8 mouse cellular contexts compared by ENCODE assay signal in genomic region chr11:97150411-97151330, GRCm38 (mm10). TPM values are rescaled to one million over a fixed set of nuclear protein-coding genes. Genes with fewer than 3 reads are reported as not detected.
A peak's percentile ranks its signal among the peaks of the same experiment; 100 is the strongest.
DNase-seq lines count a peak whose midpoint lies in the region; ATAC-seq and TF ChIP-seq lines count a peak whose summit lies in the region.

No protein-coding gene starts in this region.

- no peak for TF ChIP-seq POLR2A in ES-Bruce4 (IDR thresholded peaks at IDR 0.05; ENCODE audit: insufficient read depth, low read length)
- TF ChIP-seq POLR2A in lung, adult 2 months (IDR thresholded peaks at IDR 0.05; ENCODE audit: borderline replicate concordance, extremely low read depth, low read depth, low read length), result peak; percentile 75; the same call in 1 of the 2 replicates

- H3K9ac ChIP-seq in ES-Bruce4 (ENCODE audit: low read depth, poor library complexity, severe bottlenecking), result peak overlapping the region; percentile 91
- peak overlapping the region; percentile 81 for H3K9ac ChIP-seq in forebrain, embryonic 13.5 days
- peak overlapping the region; percentile 95 for H3K9ac ChIP-seq in neural tube, embryonic 14.5 days (replicated peaks; ENCODE audit: low read depth, low read length)

- no peaks in the 10 kb centered on the region for H3K27me3 ChIP-seq in ES-Bruce4 (ENCODE audit: control insufficient read depth, insufficient read depth, low read length, poor library complexity, severe bottlenecking)
- peaks cover 14% of the 10 kb centered on the region; the same call in 1 of the 2 replicates for H3K27me3 ChIP-seq in forebrain, embryonic 13.5 days
- H3K27me3 ChIP-seq in neural tube, embryonic 14.5 days (ENCODE audit: control insufficient read depth, insufficient read depth, low read length), result no peaks in the 10 kb centered on the region

- TF ChIP-seq EP300 in ES-Bruce4 (IDR thresholded peaks at IDR 0.05; ENCODE audit: insufficient read depth, low read depth, low read length), result no peak; the same call in none of the 2 replicates

- intact Hi-C loops in heart, postnatal 14 days (cut with DNase I), result no loop called here

- under 1% methylated on average over 69 of the region's 102 CpGs for WGBS in forebrain, embryonic 13.5 days
- under 1% methylated on average over 92 of the region's 102 CpGs for WGBS in lung, adult 2 months
- WGBS in neural tube, embryonic 14.5 days, result under 1% methylated on average over 96 of the region's 102 CpGs

- peak; percentile 77 for ATAC-seq in forebrain, embryonic 13.5 days
- peak; percentile 75 for ATAC-seq in neural tube, embryonic 14.5 days (ENCODE audit: low read depth)
- ATAC-seq in inflammation-experienced regulatory T-cells, adult 6 months, result no peak

- no peak overlapping the region for H3K27ac ChIP-seq in ES-Bruce4 (ENCODE audit: insufficient read depth, low read length)
- H3K27ac ChIP-seq in brown adipose tissue, adult 24 weeks (replicated peaks; ENCODE audit: low read depth, low read length), result peak overlapping the region; percentile 93
- peak overlapping the region; percentile 90 for H3K27ac ChIP-seq in forebrain, embryonic 13.5 days
- H3K27ac ChIP-seq in neural tube, embryonic 14.5 days (ENCODE audit: low read depth, low read length), result peak overlapping the region; percentile 94

- DNase-seq in heart, postnatal 14 days, result peak; percentile 64
- peak; percentile 58 to 65 for DNase-seq in layer of hippocampus, adult 8-10 months (ENCODE audit: low spot score in 2 of 2)
- peak; percentile 62 for DNase-seq in lung, adult 2 months

- no peaks in the 10 kb centered on the region for H3K9me3 ChIP-seq in ES-Bruce4 (replicated peaks; ENCODE audit: control insufficient read depth, insufficient read depth, low read length, poor library complexity, severe bottlenecking)
- H3K9me3 ChIP-seq in forebrain, embryonic 13.5 days (replicated peaks), result no peaks in the 10 kb centered on the region
- H3K9me3 ChIP-seq in neural tube, embryonic 14.5 days (ENCODE audit: control insufficient read depth, low read length), result no peaks in the 10 kb centered on the region

- no peaks in the 10 kb centered on the region for H3K4me1 ChIP-seq in ES-Bruce4 (ENCODE audit: control insufficient read depth, insufficient read depth, low read length)
- peaks cover 12% of the 10 kb centered on the region for H3K4me1 ChIP-seq in brown adipose tissue, adult 24 weeks (ENCODE audit: control insufficient read depth, insufficient read depth, insufficient read length, low read length)
- H3K4me1 ChIP-seq in forebrain, embryonic 13.5 days, result peaks cover 40% of the 10 kb centered on the region
- peaks cover 9% of the 10 kb centered on the region; the same call in 1 of the 2 replicates for H3K4me1 ChIP-seq in lung, adult 2 months (ENCODE audit: control insufficient read depth, insufficient read depth, low read length)
- peaks cover 21% of the 10 kb centered on the region for H3K4me1 ChIP-seq in neural tube, embryonic 14.5 days (ENCODE audit: control insufficient read depth, insufficient read depth, low read length)

- H3K4me3 ChIP-seq in ES-Bruce4 (ENCODE audit: low read depth, low read length), result peak overlapping the region; percentile 66
- H3K4me3 ChIP-seq in brown adipose tissue, adult 24 weeks (ENCODE audit: insufficient read depth, low read depth, low read length), result peak overlapping the region; percentile 97
- H3K4me3 ChIP-seq in forebrain, embryonic 13.5 days, result peak overlapping the region; percentile 75
- peak overlapping the region; percentile 72 for H3K4me3 ChIP-seq in lung, adult 2 months (replicated peaks; ENCODE audit: extremely low read depth, low read depth, low read length)
- H3K4me3 ChIP-seq in neural tube, embryonic 14.5 days (ENCODE audit: low read depth, low read length), result peak overlapping the region; percentile 77

- H3K36me3 ChIP-seq in ES-Bruce4 (ENCODE audit: control insufficient read depth, insufficient read depth, low read length, poor library complexity, severe bottlenecking), result no peaks in the 10 kb centered on the region
- H3K36me3 ChIP-seq in forebrain, embryonic 13.5 days (ENCODE audit: poor library complexity, severe bottlenecking), result peaks cover 33% of the 10 kb centered on the region
- H3K36me3 ChIP-seq in neural tube, embryonic 14.5 days (ENCODE audit: control insufficient read depth, insufficient read depth, low read length), result peaks cover 13% of the 10 kb centered on the region; the same call in 1 of the 2 replicates

- peak overlapping the region; percentile 83 for H3K4me2 ChIP-seq in forebrain, embryonic 13.5 days
- peak overlapping the region; percentile 51 for H3K4me2 ChIP-seq in neural tube, embryonic 14.5 days (ENCODE audit: low read depth, low read length)

- no peak for TF ChIP-seq CTCF in ES-Bruce4 (IDR thresholded peaks at IDR 0.05; ENCODE audit: low read depth, low read length)
- TF ChIP-seq CTCF in lung, adult 2 months (IDR thresholded peaks at IDR 0.05; ENCODE audit: insufficient read depth, low read length), result no peak

RNA-seq across cellular contexts. Expression of gene Tbkbp1, which starts 0.6 kb away (rescaled TPM):
- polyA plus RNA-seq in ES-Bruce4 (2011; ENCODE audit: insufficient read depth, insufficient read length, low read depth, missing spikeins), result 5.4 and 6.1 TPM in 2 replicates
- polyA plus RNA-seq in brown adipose tissue, adult 24 weeks (2012; ENCODE audit: insufficient read depth, insufficient read length, missing spikeins), result 27.4 and 29.8 TPM in 2 replicates
- 4.5 and 5.0 TPM in 2 replicates for polyA plus RNA-seq in forebrain, embryonic 13.5 days (2015; fragmentation: Nextera tagmentation; extraction: Ambion mirVana)
- 10 to 100 TPM; 13.4 to 15.8 TPM for total RNA-seq in heart, postnatal 14 days (2021)
- total RNA-seq in layer of hippocampus, adult 8-10 months (2022), result 10 to 100 TPM; 85.9 to 92.0 (median 89.4) TPM
- polyA plus RNA-seq in lung, adult 2 months (2012; rRNA removed), result 55.8 and 85.1 TPM in 2 replicates
- 8.4 and 9.0 TPM in 2 replicates for polyA plus RNA-seq in neural tube, embryonic 14.5 days (2014; fragmentation: Nextera tagmentation; extraction: Ambion mirVana)
- under 1 TPM in 2 of 3 experiments, not detected in 1; 0.21 to 0.44 TPM for polyA plus RNA-seq in inflammation-experienced regulatory T-cells, adult 6 months (2017; shearing (Covaris generic))

RNA-seq across cellular contexts. Expression of gene Tbx21, which starts 35.5 kb away (rescaled TPM):
- polyA plus RNA-seq in ES-Bruce4 (2011; ENCODE audit: insufficient read depth, insufficient read length, low read depth, missing spikeins), result 0.24 TPM in 1 of 2 replicates, not detected in the other
- 0.75 and 1.1 TPM in 2 replicates for polyA plus RNA-seq in brown adipose tissue, adult 24 weeks (2012; ENCODE audit: insufficient read depth, insufficient read length, missing spikeins)
- polyA plus RNA-seq in forebrain, embryonic 13.5 days (2015; fragmentation: Nextera tagmentation; extraction: Ambion mirVana), result 0.27 and 0.31 TPM in 2 replicates
- total RNA-seq in heart, postnatal 14 days (2021), result under 1 TPM in 1 of 2 experiments, not detected in 1; 0.12 TPM
- total RNA-seq in layer of hippocampus, adult 8-10 months (2022), result under 1 TPM in 1 of 4 experiments, not detected in 3; 0.18 TPM
- 1.9 and 3.0 TPM in 2 replicates for polyA plus RNA-seq in lung, adult 2 months (2012; rRNA removed)
- 0.14 and 0.21 TPM in 2 replicates for polyA plus RNA-seq in neural tube, embryonic 14.5 days (2014; fragmentation: Nextera tagmentation; extraction: Ambion mirVana)
- 10 to 100 TPM in 1 of 3 experiments, 1 to 10 TPM in 2; 3.4 to 20.9 (median 3.6) TPM for polyA plus RNA-seq in inflammation-experienced regulatory T-cells, adult 6 months (2017; shearing (Covaris generic))

RNA-seq across cellular contexts. Expression of gene Kpnb1, which starts 37.0 kb away (rescaled TPM):
- polyA plus RNA-seq in ES-Bruce4 (2011; ENCODE audit: insufficient read depth, insufficient read length, low read depth, missing spikeins), result 316 and 345 TPM in 2 replicates
- polyA plus RNA-seq in brown adipose tissue, adult 24 weeks (2012; ENCODE audit: insufficient read depth, insufficient read length, missing spikeins), result 40.7 and 57.4 TPM in 2 replicates
- 50.5 and 61.8 TPM in 2 replicates for polyA plus RNA-seq in forebrain, embryonic 13.5 days (2015; fragmentation: Nextera tagmentation; extraction: Ambion mirVana)
- 10 to 100 TPM; 86.3 to 94.8 TPM for total RNA-seq in heart, postnatal 14 days (2021)
- total RNA-seq in layer of hippocampus, adult 8-10 months (2022), result 100 to 1,000 TPM; 126 to 131 (median 130) TPM
- 18.7 and 32.0 TPM in 2 replicates for polyA plus RNA-seq in lung, adult 2 months (2012; rRNA removed)
- 32.1 and 38.0 TPM in 2 replicates for polyA plus RNA-seq in neural tube, embryonic 14.5 days (2014; fragmentation: Nextera tagmentation; extraction: Ambion mirVana)
- polyA plus RNA-seq in inflammation-experienced regulatory T-cells, adult 6 months (2017; shearing (Covaris generic)), result 10 to 100 TPM; 24.7 to 41.5 (median 26.2) TPM
